Mouse (Mus musculus): Measurements from ENCODE around the gene Tent2. TPM values are rescaled to one million over a fixed set of nuclear protein-coding genes. Genes with fewer than 3 reads are reported as not detected.

Gene Tent2
- total and polyA plus RNA-seq, 3 experiments, result 9.7 to 14.6 (median 13.1) TPM

GRCm38 (mm10) chr13:93128111-93128860, 63.9 kb downstream of the Tent2 start:
- no peaks in the 10 kb centered on the region for H3K4me1 ChIP-seq (ENCODE audit: control insufficient read depth, insufficient read depth, low read length)
- H3K27me3 ChIP-seq (ENCODE audit: control insufficient read depth, insufficient read depth, low read length), result no peaks in the 10 kb centered on the region
- no peak for DNase-seq
- 75% methylated on average over 8 of the region's 8 CpGs for WGBS
- H3K79me2 ChIP-seq (replicated peaks; ENCODE audit: control insufficient read depth, insufficient read depth, low read length), result 0 out of 2 replicates have a peak, but pooled peaks cover 2% of the 10 kb centered on the region
- no peak overlapping the region for H3K27ac ChIP-seq
- TF ChIP-seq CTCF (IDR thresholded peaks at IDR 0.05), result no peak
- TF ChIP-seq EP300 (IDR thresholded peaks at IDR 0.05; ENCODE audit: insufficient read depth, low read depth, low read length), result no peak
- TF ChIP-seq POLR2A (IDR thresholded peaks at IDR 0.05; ENCODE audit: insufficient read depth, low read depth, low read length), result no peak
- intact Hi-C loops (cut with DNase I), result no loop called here
- no peak overlapping the region for H3K4me3 ChIP-seq
- peaks cover 3% of the 10 kb centered on the region; the same call in 1 of the 2 replicates for H3K36me3 ChIP-seq (ENCODE audit: control insufficient read depth, insufficient read depth, low read length)
- H3K9ac ChIP-seq (ENCODE audit: low read depth, low read length), result no peak overlapping the region

- H3K27ac ChIP-seq, result no peak overlapping the region
- H3K36me3 ChIP-seq (ENCODE audit: control insufficient read depth, insufficient read depth, low read length), result peaks cover 3% of the 10 kb centered on the region; the same call in 1 of the 2 replicates
- TF ChIP-seq POLR2A (IDR thresholded peaks at IDR 0.05; ENCODE audit: insufficient read depth, low read depth, low read length), result no peak
- H3K9ac ChIP-seq (ENCODE audit: low read depth, low read length), result no peak overlapping the region
- H3K4me3 ChIP-seq, result no peak overlapping the region
- H3K27me3 ChIP-seq (ENCODE audit: control insufficient read depth, insufficient read depth, low read length), result no peaks in the 10 kb centered on the region
- H3K4me1 ChIP-seq (ENCODE audit: control insufficient read depth, insufficient read depth, low read length), result no peaks in the 10 kb centered on the region
- H3K79me2 ChIP-seq (replicated peaks; ENCODE audit: control insufficient read depth, insufficient read depth, low read length), result no peaks in the 10 kb centered on the region
- intact Hi-C loops (cut with DNase I), result no loop called here
- 92% methylated on average over 9 of the region's 9 CpGs for WGBS
- DNase-seq, result no peak
These were observed 69.9 kb downstream of the Tent2 start for GRCm38 (mm10) chr13:93122321-93122720.

DNA sequence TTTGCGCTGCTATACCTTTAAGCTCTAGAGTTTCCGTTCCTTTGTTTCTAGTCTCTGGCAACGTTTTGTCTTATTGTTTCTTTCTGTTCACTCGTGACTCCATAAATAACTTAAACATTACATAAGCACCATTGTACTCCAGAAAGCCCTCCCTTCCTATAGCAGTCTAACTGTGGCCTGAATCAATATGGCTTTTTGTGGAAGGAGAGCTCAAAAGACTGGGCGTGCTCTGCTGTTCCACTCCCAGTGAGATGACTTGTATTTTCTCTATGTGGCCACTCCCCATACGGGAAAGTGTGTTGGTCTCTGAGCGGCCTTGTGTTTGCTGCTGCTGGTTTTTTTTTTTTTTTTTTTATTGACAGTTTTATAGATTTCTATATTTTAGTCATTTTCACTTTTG, 74.9 kb downstream of the Tent2 start:
- Histone ChIP-seq H3K9ac (ENCODE audit: low read depth, low read length) (no peak overlapping the region), H3K27ac (no peak overlapping the region), H3K4me3 (no peak overlapping the region), H3K27me3 (ENCODE audit: control insufficient read depth, insufficient read depth, low read length) (no peaks in the 10 kb centered on the region), H3K79me2 (replicated peaks; ENCODE audit: control insufficient read depth, insufficient read depth, low read length) (no peaks in the 10 kb centered on the region), H3K36me3 (ENCODE audit: control insufficient read depth, insufficient read depth, low read length) (no peaks in the 10 kb centered on the region), H3K4me1 (ENCODE audit: control insufficient read depth, insufficient read depth, low read length) (no peaks in the 10 kb centered on the region)
- no peak for DNase-seq
- 52% methylated on average over 7 of the region's 7 CpGs for WGBS
- intact Hi-C loops (cut with DNase I), result no loop called here
- TF ChIP-seq EP300 (IDR thresholded peaks at IDR 0.05; ENCODE audit: insufficient read depth, low read depth, low read length), result no peak
- no peak for TF ChIP-seq POLR2A (IDR thresholded peaks at IDR 0.05; ENCODE audit: insufficient read depth, low read depth, low read length)
- no peak for TF ChIP-seq CTCF (IDR thresholded peaks at IDR 0.05)

DNA sequence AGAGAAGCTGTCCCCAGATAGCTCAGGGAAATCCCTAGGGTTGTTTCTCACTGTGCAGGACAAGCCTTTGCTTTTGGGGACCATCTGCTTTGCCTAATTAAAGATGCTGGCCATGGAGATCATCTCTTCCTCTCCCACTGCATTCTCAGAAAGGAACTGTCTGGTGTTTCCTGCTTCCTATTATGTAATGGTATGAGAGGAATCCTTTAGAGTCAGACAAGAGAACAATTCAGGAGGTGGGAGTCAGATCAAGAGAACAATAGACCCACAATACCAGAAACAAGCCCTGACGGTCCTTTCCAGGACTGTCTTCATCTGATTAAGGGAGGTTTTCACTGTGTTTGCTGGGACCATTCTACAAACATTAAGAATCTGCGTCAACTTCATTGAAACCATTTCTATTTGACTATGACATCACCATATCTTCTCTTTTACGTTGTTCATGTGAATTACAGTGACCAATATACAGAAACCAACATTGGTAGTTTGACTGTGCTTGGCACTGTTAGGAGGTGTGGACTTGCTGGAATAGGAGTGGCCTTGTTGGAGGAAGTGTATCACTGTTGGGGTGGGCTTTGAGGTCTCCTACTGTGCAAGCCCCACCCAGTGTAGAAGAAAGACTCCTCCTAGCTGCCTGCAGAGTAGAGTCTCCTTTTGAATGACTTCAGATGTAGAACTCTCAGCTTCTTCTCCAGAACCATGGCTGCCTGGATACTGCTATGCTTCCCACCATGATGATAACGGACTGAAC, 89.7 kb downstream of the Tent2 start:
- Histone ChIP-seq H3K4me1 (ENCODE audit: control insufficient read depth, insufficient read depth, low read length) (no peaks in the 10 kb centered on the region), H3K79me2 (replicated peaks; ENCODE audit: control insufficient read depth, insufficient read depth, low read length) (no peaks in the 10 kb centered on the region), H3K4me3 (no peak overlapping the region), H3K27ac (no peak overlapping the region), H3K36me3 (ENCODE audit: control insufficient read depth, insufficient read depth, low read length) (no peaks in the 10 kb centered on the region), H3K9ac (ENCODE audit: low read depth, low read length) (no peak overlapping the region), H3K27me3 (ENCODE audit: control insufficient read depth, insufficient read depth, low read length) (no peaks in the 10 kb centered on the region)
- 62% methylated on average over 4 of the region's 4 CpGs for WGBS
- intact Hi-C loops (cut with DNase I), result no loop called here
- TF ChIP-seq POLR2A (IDR thresholded peaks at IDR 0.05; ENCODE audit: insufficient read depth, low read depth, low read length), result no peak
- TF ChIP-seq CTCF (IDR thresholded peaks at IDR 0.05), result no peak
- TF ChIP-seq EP300 (IDR thresholded peaks at IDR 0.05; ENCODE audit: insufficient read depth, low read depth, low read length), result no peak
- no peak for DNase-seq

- H3K4me1 ChIP-seq (ENCODE audit: control insufficient read depth, insufficient read depth, low read length), result peaks cover 9% of the 10 kb centered on the region
- no peak overlapping the region for H3K27ac ChIP-seq
- no peaks in the 10 kb centered on the region for H3K27me3 ChIP-seq (ENCODE audit: control insufficient read depth, insufficient read depth, low read length)
- 90% methylated on average over 3 of the region's 3 CpGs for WGBS
- no peaks in the 10 kb centered on the region for H3K79me2 ChIP-seq (replicated peaks; ENCODE audit: control insufficient read depth, insufficient read depth, low read length)
- H3K36me3 ChIP-seq (ENCODE audit: control insufficient read depth, insufficient read depth, low read length), result no peaks in the 10 kb centered on the region; the same call in 1 of the 2 replicates
- intact Hi-C loops (cut with DNase I), result loop anchor here (10.0 kb wide), 2 partner anchors 46 to 146 kb away; partner anchors contain the start of gene Cmya5
- H3K4me3 ChIP-seq, result no peak overlapping the region
- H3K9ac ChIP-seq (ENCODE audit: low read depth, low read length), result no peak overlapping the region
- no peak for TF ChIP-seq CTCF (IDR thresholded peaks at IDR 0.05)
- TF ChIP-seq POLR2A (IDR thresholded peaks at IDR 0.05; ENCODE audit: insufficient read depth, low read depth, low read length), result no peak
- no peak for TF ChIP-seq EP300 (IDR thresholded peaks at IDR 0.05; ENCODE audit: insufficient read depth, low read depth, low read length)
- DNase-seq, result no peak
These were observed 93.6 kb downstream of the Tent2 start for GRCm38 (mm10) chr13:93098596-93098995.

- 94% methylated on average over 6 of the region's 6 CpGs for WGBS
- Histone ChIP-seq H3K4me1 (ENCODE audit: control insufficient read depth, insufficient read depth, low read length) (peaks cover 9% of the 10 kb centered on the region), H3K36me3 (ENCODE audit: control insufficient read depth, insufficient read depth, low read length) (no peaks in the 10 kb centered on the region; the same call in 1 of the 2 replicates), H3K27me3 (ENCODE audit: control insufficient read depth, insufficient read depth, low read length) (no peaks in the 10 kb centered on the region), H3K9ac (ENCODE audit: low read depth, low read length) (no peak overlapping the region), H3K4me3 (no peak overlapping the region), H3K79me2 (replicated peaks; ENCODE audit: control insufficient read depth, insufficient read depth, low read length) (no peaks in the 10 kb centered on the region), H3K27ac (no peak overlapping the region)
- TF ChIP-seq POLR2A (IDR thresholded peaks at IDR 0.05; ENCODE audit: insufficient read depth, low read depth, low read length) (no peak), CTCF (IDR thresholded peaks at IDR 0.05) (no peak), EP300 (IDR thresholded peaks at IDR 0.05; ENCODE audit: insufficient read depth, low read depth, low read length) (no peak)
- DNase-seq, result no peak
- intact Hi-C loops (cut with DNase I), result loop anchor here (10.0 kb wide), 2 partner anchors 48 to 148 kb away; partner anchors contain the start of gene Cmya5
These were observed 95.5 kb downstream of the Tent2 start for GRCm38 (mm10) chr13:93096643-93097042.

Other genes with a start within 250 kb of the Tent2 start
- gene Cmya5, start 47.7 kb downstream of the Tent2 start, total RNA-seq (2021), result 100 to 1,000 TPM; 335 to 392 TPM
- gene Cmya5, start 47.7 kb downstream of the Tent2 start, polyA plus RNA-seq (2012; rRNA removed), result 46.3 and 76.5 TPM in 2 replicates
- 10 to 100 TPM; 54.8 to 64.0 TPM for gene Homer1, start 107.2 kb upstream of the Tent2 start, total RNA-seq (2021)
- gene Homer1, start 107.2 kb upstream of the Tent2 start, polyA plus RNA-seq (2012; rRNA removed), result 6.6 and 19.9 TPM in 2 replicates

Data from heart, adult 2 months (tissue).